Mouse (Mus musculus) testis, postnatal 10 days (tissue): ENCODE results near the gene Cpne7.
"Not testable (repeated sequence)": the region's sequence is repeated elsewhere in the genome, so short reads cannot be mapped to it uniquely, and the experiment has no call there.

ENCODE experiments used
- DNase-seq: peaks from one replicate; pipeline ENCODE4 v3.0.0; 2021; ENCODE audit warnings: low spot score

The Cpne7 gene

GRCm38 (mm10) chr8:123117127-123117731 lies at the start of gene Cpne7:
TSS of gene Cpne7 (plus strand) at chr8:123117374.
- no peak for DNase-seq

- DNase-seq, result peak; percentile 58
These were observed 46.0 kb upstream of the Cpne7 start for GRCm38 (mm10) chr8:123071176-123071575.

GRCm38 (mm10) chr8:123077213-123077612 lies 40.0 kb upstream of the Cpne7 start:
- DNase-seq, result no peak

- DNase-seq, result no peak
These were observed 34.2 kb upstream of the Cpne7 start for GRCm38 (mm10) chr8:123082993-123083392.

DNA sequence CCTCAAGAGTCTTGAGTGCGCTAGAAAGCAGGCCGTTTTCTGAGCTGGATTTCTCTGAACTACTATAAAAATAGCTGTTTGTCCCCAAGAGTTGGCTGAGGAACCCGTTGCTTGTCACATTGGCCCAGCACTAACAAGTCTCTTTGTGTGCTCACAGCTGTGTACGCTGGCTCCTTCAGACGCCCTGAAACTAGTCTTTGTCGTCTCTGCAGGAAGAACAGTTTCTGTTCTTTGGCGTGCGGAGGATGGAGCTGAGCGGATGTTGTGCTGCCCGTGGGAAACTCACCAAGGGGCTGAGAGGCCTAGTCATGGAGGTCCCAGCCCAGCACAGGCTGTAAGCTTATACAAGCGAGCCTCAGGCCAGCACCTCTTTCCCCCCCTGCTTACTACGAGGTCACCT lies 33.6 kb upstream of the Cpne7 start:
- no peak for DNase-seq

DNA sequence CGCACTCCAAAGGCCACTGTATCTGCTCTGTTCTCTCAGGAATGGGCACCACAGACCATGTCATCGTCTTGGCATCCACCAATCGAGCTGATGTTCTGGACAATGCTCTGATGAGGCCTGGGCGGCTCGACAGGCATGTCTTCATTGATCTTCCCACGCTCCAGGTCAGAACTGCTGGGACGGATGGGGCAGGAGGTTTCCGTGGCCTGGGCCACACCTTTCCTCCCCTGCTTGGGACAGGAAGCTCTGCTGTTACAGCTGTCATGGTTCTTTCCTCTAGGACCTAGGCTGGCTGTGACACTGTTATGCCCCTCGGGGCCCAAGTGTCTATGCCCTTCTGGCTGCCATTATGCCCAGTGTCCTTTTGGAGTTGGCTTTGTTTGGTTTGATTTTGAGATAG lies 29.9 kb upstream of the Cpne7 start:
- no peak for DNase-seq

DNA sequence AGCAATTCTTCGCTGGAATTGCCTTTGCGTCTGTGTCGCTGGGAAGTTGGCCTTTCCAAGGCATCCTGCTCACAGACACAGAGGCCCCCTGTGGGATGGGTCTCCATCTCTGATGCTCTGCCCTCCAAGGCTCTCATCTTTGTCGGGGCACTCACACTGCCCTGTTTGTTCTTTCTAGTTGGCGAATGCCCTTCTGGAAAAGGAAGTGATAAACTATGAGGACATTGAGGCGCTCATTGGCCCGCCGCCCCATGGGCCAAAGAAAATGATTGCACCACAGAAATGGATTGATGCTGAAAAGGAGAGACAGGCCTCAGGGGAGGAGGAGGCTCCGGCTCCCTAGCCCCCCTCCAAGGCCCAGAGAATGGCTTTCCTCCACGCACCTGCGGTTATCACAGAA lies 20.0 kb upstream of the Cpne7 start:
- DNase-seq, result no peak

- no peak for DNase-seq
These were observed 19.2 kb upstream of the Cpne7 start for GRCm38 (mm10) chr8:123097786-123098584.

DNA sequence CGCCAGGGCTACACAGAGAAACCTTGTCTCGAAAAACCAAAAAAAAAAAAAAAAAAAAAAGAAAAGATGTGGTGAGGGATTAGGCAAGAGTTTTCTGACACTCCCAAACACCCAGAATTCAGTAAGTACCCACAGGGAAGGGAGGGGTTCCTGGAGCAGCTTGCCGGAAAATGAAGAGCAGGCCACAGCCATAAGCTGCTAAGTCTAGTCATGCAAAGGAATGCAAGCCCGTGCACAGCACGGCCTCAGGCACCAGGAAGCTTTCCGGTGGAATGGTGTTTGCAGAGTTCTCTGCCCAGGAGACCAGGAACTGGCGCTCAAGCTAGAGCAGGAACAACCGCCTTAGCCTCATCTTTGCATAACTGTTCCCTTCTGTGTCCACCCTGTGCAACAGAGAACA lies 16.9 kb upstream of the Cpne7 start:
- DNase-seq, result no peak

GRCm38 (mm10) chr8:123101244-123101643 lies 15.9 kb upstream of the Cpne7 start:
- no peak for DNase-seq

DNA sequence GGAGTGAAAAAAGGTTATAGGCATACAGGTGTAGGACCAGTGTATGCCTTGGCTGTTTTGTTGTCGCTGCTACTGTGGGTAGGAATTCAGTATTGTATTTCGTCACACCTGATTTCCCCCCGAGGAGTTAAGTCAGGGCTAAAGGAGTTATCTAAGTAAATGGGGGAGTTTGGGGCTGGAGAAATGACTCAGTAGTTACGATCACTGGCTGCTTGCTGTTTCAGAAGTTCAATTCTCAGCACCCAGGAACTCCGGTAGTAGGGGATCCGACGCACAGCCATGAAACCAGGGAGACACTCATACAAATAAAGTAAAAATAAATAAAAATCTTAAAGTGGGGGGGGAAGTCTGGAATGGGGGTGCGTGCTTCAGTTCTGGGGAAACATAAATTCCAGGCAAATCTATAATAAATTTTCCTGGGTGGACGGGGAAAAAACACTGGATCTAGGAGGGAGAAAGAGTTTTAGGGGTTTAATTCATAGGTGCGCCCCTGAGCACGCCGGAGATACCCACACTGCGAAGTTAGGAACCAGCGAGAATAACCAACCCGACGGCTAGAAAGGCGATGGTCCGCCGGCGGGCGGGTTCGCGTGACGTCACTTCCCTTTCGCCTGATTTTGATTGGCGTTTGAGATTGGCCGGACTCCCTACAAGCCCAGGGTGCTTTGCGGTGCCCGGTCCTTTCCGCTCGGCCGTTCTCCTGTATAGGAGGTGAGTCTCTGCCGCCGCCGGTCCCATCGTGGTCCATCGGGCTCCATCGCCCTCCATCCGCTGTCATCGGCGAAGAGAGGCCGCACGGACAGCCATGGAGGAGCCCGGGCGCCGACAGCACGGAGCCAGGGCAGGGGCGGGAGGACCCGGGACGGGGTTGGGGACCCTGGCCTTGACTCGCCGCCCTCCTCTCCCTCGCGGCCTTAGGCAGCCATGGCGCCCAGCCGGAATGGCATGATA lies 15.2 kb upstream of the Cpne7 start, which contains the start of gene Rpl13:
TSS of gene Rpl13 (plus strand) at position 616 of the 951 bp plus-strand sequence.
- DNase-seq, result peak; percentile 97

- DNase-seq, result not testable (repeated sequence)
These were observed 14.3 kb upstream of the Cpne7 start for GRCm38 (mm10) chr8:123102855-123103254.

DNA sequence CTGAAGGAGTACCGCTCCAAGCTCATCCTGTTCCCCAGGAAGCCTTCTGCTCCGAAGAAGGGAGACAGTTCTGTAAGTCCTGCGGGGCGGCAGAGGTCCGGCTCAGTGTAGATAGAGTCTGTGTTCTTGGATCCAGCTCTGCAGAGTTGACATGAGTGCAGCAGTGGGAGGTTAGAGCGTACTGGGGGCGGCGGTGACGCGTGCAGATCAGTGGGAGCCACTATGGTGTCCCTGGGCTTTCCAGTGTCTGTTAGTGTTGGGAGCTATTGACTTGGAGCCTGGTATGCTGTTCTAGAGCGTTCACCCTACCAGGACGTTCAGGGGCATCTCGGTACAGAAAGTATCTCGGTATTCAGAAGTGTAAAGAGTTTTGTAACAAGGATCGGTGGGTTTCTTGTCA lies 13.9 kb upstream of the Cpne7 start:
- no peak for DNase-seq

DNA sequence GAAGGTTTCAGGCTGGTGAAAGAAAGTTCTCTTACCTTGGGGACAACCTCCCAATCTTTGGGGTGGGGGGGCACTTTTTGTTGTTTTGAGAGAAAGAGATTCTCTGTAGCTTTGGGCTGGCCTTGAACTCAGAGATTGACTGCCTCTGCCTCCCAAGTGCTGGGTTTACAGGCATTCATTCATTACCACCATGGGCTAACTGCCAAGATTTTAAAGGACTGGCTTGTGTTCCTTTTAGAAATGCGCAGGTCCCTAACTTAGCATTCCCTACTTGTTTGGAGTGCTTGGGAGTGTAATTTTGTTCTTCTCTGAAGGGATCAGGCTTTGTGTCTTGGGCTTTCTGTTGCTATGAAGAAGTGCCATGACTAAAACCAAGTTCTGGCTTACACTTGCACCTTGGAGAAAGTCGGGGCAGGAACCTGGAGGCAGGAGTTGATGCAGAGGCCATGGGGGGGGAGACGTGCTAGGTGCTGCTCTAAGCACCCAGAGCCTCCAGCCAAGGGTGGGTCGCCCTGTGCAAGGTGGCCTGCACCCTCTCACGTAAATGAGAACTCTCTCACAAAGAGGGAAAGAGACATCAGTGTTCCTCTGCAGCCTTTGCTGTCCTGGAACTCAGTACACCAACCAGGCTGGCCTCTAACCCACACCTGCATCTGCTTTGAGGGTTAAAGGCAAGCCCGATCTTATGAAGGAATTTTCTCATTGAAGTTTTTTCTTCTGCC lies 13.0 kb upstream of the Cpne7 start:
- DNase-seq, result no peak

- no peak for DNase-seq
These were observed 11.4 kb upstream of the Cpne7 start for GRCm38 (mm10) chr8:123105553-123106326.

DNA sequence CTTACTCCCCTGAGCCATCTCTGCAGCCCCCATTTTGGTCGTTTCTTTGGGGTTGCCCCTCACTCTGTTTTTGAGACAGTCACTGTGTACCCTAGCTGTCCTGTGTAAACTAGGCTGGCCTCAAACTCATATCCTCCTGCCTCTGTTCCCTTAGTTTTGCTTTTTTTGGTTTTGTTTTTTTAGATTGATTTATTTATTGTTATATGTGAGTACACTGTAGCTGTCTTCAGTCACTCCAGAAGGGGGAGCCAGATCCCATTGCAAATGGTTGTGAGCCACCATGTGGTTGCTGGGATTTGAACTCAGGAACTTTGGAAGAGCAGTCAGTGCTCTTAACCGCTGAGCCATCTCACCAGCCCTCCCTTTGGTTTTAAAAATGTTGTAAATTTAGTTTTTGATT lies 10.6 kb upstream of the Cpne7 start:
- DNase-seq, result no peak

- no peak for DNase-seq
These were observed 9.2 kb upstream of the Cpne7 start for GRCm38 (mm10) chr8:123108010-123108409.

DNA sequence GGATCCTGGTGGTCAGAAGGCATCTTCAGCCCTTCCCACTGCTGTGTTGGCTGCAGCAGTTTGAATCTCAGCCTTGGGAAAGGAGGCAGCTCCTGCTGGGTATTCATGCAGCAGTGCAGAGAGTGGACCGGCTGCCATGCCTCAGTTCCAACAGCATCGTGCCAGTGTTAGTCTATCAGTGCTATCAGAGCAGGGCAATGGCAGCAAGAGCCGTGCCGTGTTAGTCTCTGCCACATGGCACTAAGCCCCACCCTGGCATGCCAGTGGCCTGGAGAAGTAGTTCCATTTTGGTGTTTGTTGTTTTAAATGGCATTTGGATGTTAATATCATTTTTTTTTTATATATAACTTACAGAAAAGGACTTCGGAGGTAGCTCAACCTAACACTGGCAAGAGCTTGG lies 8.2 kb upstream of the Cpne7 start:
- no peak for DNase-seq

- DNase-seq, result peak; percentile 72
These were observed 6.5 kb upstream of the Cpne7 start for GRCm38 (mm10) chr8:123110649-123111048.

- no peak for DNase-seq
These were observed 4.3 kb upstream of the Cpne7 start for GRCm38 (mm10) chr8:123112892-123113291.

GRCm38 (mm10) chr8:123113908-123114469 lies 3.2 kb upstream of the Cpne7 start:
- DNase-seq, result no peak
